Mouse (Mus musculus) forebrain, embryonic 11.5 days (tissue): ENCODE results near the gene Taok2. TPM values are rescaled to one million over a fixed set of nuclear protein-coding genes. Genes with fewer than 3 reads are reported as not detected.

Source experiments
- ATAC-seq: fragments of 200-750 bp; cut with Nextera tagmentation; replicated peaks from 2 replicates; pipeline ENCODE4 v1.8.0; 2017; ENCODE audit warnings: moderate TSS enrichment; ENCODE audit not compliant: low FRiP score
- DNase-seq: peaks from one replicate; pipeline ENCODE4 v3.0.0-alpha.2; 2017; ENCODE audit warnings: low spot score
- H3K27ac ChIP-seq: fragments of 300-500 bp; sonication (generic); 2 replicates; pipeline ENCODE4 v1.5.1; 2014; ENCODE audit warnings: low read depth, low read length
- H3K27me3 ChIP-seq: fragments of 300-500 bp; sonication (generic); 2 replicates; pipeline ENCODE4 v1.6.1; 2014; ENCODE audit warnings: mild to moderate bottlenecking, low read length, mixed read lengths; ENCODE audit not compliant: control insufficient read depth, insufficient read depth
- H3K36me3 ChIP-seq: fragments of 300-500 bp; sonication (generic); 2 replicates; pipeline ENCODE4 v1.6.1; 2014; ENCODE audit warnings: mild to moderate bottlenecking, low read length, moderate library complexity, mixed read lengths; ENCODE audit not compliant: control insufficient read depth, insufficient read depth
- H3K4me1 ChIP-seq: fragments of 300-500 bp; sonication (generic); replicated peaks from 2 replicates; pipeline ENCODE4 v1.6.1; 2014; ENCODE audit warnings: low read length, mixed read lengths; ENCODE audit not compliant: control insufficient read depth, insufficient read depth
- H3K4me2 ChIP-seq: fragments of 300-500 bp; sonication (generic); 2 replicates; pipeline ENCODE4 v1.6.1; 2014; ENCODE audit warnings: low read depth, mild to moderate bottlenecking, low read length, moderate library complexity, mixed read lengths; ENCODE audit not compliant: severe bottlenecking
- H3K4me3 ChIP-seq: fragments of 300-500 bp; sonication (generic); 2 replicates; pipeline ENCODE4 v1.5.1; 2014; ENCODE audit warnings: low read depth, low read length
- H3K9ac ChIP-seq: fragments of 300-500 bp; sonication (generic); 2 replicates; pipeline ENCODE4 v1.6.1; 2014; ENCODE audit warnings: low read length
- H3K9me3 ChIP-seq: fragments of 300-500 bp; sonication (generic); 2 replicates; pipeline ENCODE4 v1.6.1; 2016; ENCODE audit warnings: low read length, mixed read lengths; ENCODE audit not compliant: control insufficient read depth
- WGBS: fragments of 180-500 bp; shearing (Covaris S2); extraction: QIAGEN DNeasy Blood & Tissue Kit; methylation state at CpG from one replicate; pipeline ENCODE4 v1.1.7; 2014; 5-methylcytosine and 5-hydroxymethylcytosine counted together
- polyA plus RNA-seq: library from polyadenylated mRNA; unstranded; fragments of >200 nt; fragmentation: Nextera tagmentation; extraction: Ambion mirVana; gene quantifications from 2 replicates; pipeline ENCODE4 v1.2.1, GENCODE M21; 2014

Taok2 gene
- 43.4 and 44.8 TPM in 2 replicates for polyA plus RNA-seq

DNA sequence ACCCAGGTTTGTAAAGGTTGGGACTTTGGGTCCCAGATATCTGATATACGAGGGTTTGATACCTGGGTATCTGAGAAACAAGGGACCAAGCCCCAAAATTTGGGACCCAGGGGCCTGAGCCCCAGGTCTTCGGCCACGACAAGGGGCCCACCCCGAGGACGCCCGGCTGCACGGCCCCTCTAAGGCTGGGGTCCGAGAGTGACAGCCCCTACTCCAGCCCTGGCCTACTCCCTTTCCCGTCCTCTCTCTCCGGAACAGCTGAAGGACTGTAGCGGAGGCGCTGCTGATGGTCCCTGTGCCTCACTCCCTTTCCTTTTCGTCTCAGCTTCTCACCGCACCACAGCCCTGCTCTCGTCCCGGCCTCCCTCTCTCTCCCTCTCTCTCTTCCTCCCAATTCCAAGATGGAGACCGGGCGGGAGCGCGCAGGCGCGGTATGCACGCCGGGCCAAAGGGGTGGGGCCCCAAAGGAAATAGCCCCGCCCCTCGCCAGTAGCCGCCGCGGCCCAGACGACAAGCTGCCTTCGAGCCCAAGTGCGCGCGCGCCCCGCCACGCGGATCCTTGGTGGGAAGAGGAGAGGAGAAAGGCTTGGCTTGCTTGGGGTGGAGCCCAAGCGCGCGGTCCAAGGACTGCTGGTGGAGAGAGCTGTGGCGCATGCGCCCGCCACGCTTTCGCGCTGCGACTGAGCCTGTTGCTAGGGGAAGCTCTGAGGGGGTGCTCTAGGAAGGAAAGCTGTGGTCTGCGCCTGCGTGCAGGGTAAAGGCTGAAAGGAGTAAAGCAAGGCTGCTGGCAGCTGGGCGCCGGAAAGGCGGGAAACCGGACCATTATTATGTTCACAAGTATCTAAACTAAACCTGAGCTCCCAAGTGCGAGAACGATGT is at the start of gene Taok2:
Taok2 (minus strand) TSS at position 418 of the 879 bp plus-strand sequence.
- H3K4me3 ChIP-seq: peak within 1 kb of the TSS; percentile 78
- peak within 1 kb of the TSS; percentile 89 for H3K9ac ChIP-seq
- peak within 1 kb of the TSS; percentile 100 for H3K4me2 ChIP-seq
- peaks cover 15% of the 10 kb centered on the region for H3K4me1 ChIP-seq
- WGBS: under 1% methylated on average over 55 of the region's 56 CpGs
- peaks cover 3% of the 10 kb centered on the region; the same call in 1 of the 2 replicates for H3K36me3 ChIP-seq
- no peaks in the 10 kb centered on the region for H3K27me3 ChIP-seq
- DNase-seq (peak; percentile 100), ATAC-seq (peak; percentile 98)
- H3K9me3 ChIP-seq: no peaks in the 10 kb centered on the region
- H3K27ac ChIP-seq: peak within 1 kb of the TSS; percentile 85

GRCm38 (mm10) chr7:126932652-126933051 is 48.1 kb upstream of the Taok2 start:
- H3K4me3 ChIP-seq: no peak overlapping the region
- H3K4me1 ChIP-seq: peaks cover 2% of the 10 kb centered on the region; the same call in 1 of the 2 replicates
- H3K9me3 ChIP-seq: no peaks in the 10 kb centered on the region
- 80% methylated on average over 2 of the region's 2 CpGs for WGBS
- H3K27me3 ChIP-seq: no peaks in the 10 kb centered on the region
- H3K9ac ChIP-seq: no peak overlapping the region
- no peak for ATAC-seq
- H3K27ac ChIP-seq: no peak overlapping the region
- peaks cover 1% of the 10 kb centered on the region; the same call in 1 of the 2 replicates for H3K36me3 ChIP-seq
- H3K4me2 ChIP-seq: no peak overlapping the region
- DNase-seq: no peak

DNA sequence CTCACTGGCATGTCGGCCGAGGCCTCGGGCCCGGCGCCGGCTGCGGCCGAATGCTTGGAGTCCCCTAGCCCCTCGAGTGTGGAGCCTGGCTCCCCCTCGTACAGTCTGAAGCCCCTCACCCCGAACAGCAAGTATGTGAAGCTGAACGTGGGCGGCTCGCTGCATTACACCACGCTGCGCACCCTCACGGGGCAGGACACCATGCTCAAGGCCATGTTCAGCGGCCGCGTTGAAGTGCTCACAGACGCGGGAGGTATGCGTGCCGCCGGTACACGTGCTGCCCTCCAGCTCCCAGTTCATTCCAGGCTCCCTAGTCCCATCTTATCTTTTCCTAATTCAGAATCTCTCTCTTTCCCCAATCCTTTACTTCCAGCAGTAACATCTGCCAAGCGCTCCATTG is 44.5 kb upstream of the Taok2 start:
- no peak for DNase-seq
- Histone ChIP-seq H3K27me3 (no peaks in the 10 kb centered on the region), H3K4me1 (peaks cover 2% of the 10 kb centered on the region; the same call in 1 of the 2 replicates), H3K9ac (peak overlapping the region; percentile 84), H3K9me3 (no peaks in the 10 kb centered on the region), H3K4me2 (peak overlapping the region; percentile 96), H3K36me3 (no peaks in the 10 kb centered on the region), H3K4me3 (peak overlapping the region; percentile 84), H3K27ac (peak overlapping the region; percentile 41; the same call in 1 of the 2 replicates)
- WGBS: 1% methylated on average over 27 of the region's 27 CpGs
- ATAC-seq: peak; percentile 80

- DNase-seq (peak; percentile 95), ATAC-seq (peak; percentile 97)
- 5% methylated on average over 56 of the region's 56 CpGs for WGBS
- Histone ChIP-seq H3K27ac (peak within 1 kb of the TSS; percentile 41; the same call in 1 of the 2 replicates), H3K36me3 (no peaks in the 10 kb centered on the region), H3K27me3 (no peaks in the 10 kb centered on the region), H3K9ac (peak within 1 kb of the TSS; percentile 84), H3K4me2 (peak within 1 kb of the TSS; percentile 96), H3K4me1 (peaks cover 2% of the 10 kb centered on the region; the same call in 1 of the 2 replicates), H3K9me3 (no peaks in the 10 kb centered on the region), H3K4me3 (peak within 1 kb of the TSS; percentile 84)
Measured at GRCm38 (mm10) chr7:126928384-126929037, 44.0 kb upstream of the Taok2 start, which contains the start of gene Kctd13. TSS of gene Kctd13 (plus strand) at chr7:126928879.

- DNase-seq (no peak), ATAC-seq (no peak)
- no peak overlapping the region for H3K4me3 ChIP-seq
- WGBS: 54% methylated on average over 3 of the region's 3 CpGs
- no peak overlapping the region for H3K27ac ChIP-seq
- H3K9ac ChIP-seq: no peak overlapping the region
- H3K27me3 ChIP-seq: no peaks in the 10 kb centered on the region
- peaks cover 2% of the 10 kb centered on the region; the same call in 1 of the 2 replicates for H3K4me1 ChIP-seq
- no peaks in the 10 kb centered on the region for H3K9me3 ChIP-seq
- H3K4me2 ChIP-seq: no peak overlapping the region
- H3K36me3 ChIP-seq: no peaks in the 10 kb centered on the region
Measured at GRCm38 (mm10) chr7:126926299-126926698, 41.8 kb upstream of the Taok2 start.

DNA sequence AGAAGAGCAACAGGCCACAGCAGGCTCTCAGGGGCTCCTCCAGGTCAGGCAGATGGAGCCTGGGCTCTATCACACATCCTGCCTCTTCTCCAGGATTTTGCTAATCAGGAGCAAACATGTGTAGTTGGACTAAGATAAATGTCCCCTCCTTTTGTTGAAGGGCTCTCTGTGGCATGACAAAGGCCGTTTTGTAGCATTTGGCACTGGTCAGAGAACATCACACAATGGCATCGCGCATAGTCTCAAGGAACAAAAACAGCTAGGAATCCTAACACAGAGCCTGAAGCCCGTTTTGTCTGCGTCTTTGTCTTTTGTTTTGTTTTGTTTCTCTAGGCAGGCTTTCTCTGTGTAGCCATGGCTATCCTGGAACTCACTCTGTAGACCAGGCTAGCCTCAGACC is 39.5 kb upstream of the Taok2 start:
- DNase-seq (no peak), ATAC-seq (no peak)
- Histone ChIP-seq H3K9me3 (no peaks in the 10 kb centered on the region), H3K4me1 (no peaks in the 10 kb centered on the region), H3K4me3 (no peak overlapping the region), H3K27ac (no peak overlapping the region), H3K27me3 (no peaks in the 10 kb centered on the region), H3K4me2 (no peak overlapping the region), H3K36me3 (no peaks in the 10 kb centered on the region), H3K9ac (no peak overlapping the region)
- 66% methylated on average over 5 of the region's 5 CpGs for WGBS

DNA sequence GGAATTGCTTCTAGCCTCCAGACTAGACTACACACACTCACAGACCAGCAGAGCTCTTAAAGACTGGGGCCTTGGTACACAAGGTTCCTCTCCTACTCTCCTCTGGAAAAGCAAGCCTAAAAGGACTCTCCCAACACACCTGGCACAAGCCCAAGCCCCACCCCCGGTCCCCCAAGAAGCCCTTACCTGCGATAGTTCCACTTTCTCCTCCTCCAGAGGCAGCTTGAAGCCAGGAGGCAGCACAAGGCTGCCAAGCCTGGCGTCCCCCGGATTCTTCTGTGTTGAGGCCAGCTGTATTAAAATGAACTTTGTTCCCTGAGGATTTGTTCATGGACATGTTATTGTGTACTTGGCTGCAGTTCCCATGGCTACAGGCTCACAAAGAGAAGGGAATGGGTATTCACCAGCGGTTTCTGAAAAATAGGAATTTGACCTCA is 38.1 kb upstream of the Taok2 start, which contains the start of gene Tmem219:
Tmem219 (minus strand) TSS at position 294 of the 437 bp plus-strand sequence.
- no peaks in the 10 kb centered on the region for H3K27me3 ChIP-seq
- peak within 1 kb of the TSS; percentile 49; the same call in 1 of the 2 replicates for H3K9ac ChIP-seq
- DNase-seq (no peak), ATAC-seq (peak; percentile 55; the same call in 1 of the 2 replicates)
- no peak within 1 kb of the TSS; the same call in 1 of the 2 replicates for H3K4me3 ChIP-seq
- H3K36me3 ChIP-seq: no peaks in the 10 kb centered on the region
- no peaks in the 10 kb centered on the region for H3K4me1 ChIP-seq
- no peaks in the 10 kb centered on the region for H3K9me3 ChIP-seq
- peak within 1 kb of the TSS; percentile 0; the same call in 1 of the 2 replicates for H3K27ac ChIP-seq
- H3K4me2 ChIP-seq: peak within 1 kb of the TSS; percentile 6; the same call in 1 of the 2 replicates
- 44% methylated on average over 5 of the region's 5 CpGs for WGBS

DNA sequence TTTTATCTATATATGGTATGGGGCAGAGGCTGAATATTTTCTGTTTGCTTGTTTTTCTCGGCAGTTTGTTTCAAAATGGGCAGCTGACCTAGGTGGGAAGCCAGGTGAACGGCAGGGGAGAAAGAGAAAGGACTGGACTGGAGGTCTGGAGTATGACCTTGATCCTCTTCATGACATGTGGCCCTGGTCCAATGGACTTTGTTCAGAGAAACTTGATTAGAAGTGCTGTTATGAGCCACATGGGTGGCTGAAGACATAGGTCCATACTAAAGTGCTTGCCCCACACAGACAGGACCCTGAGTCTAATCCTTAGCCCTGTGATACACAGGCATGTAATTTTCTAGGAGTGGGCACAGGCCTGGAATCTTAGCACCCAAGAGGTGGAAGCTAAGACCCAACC is 37.1 kb upstream of the Taok2 start:
- H3K9ac ChIP-seq: no peak overlapping the region
- DNase-seq (no peak), ATAC-seq (no peak)
- H3K4me3 ChIP-seq: no peak overlapping the region
- WGBS: 84% methylated on average over 2 of the region's 2 CpGs
- no peaks in the 10 kb centered on the region for H3K9me3 ChIP-seq
- no peaks in the 10 kb centered on the region for H3K4me1 ChIP-seq
- no peaks in the 10 kb centered on the region for H3K36me3 ChIP-seq
- H3K4me2 ChIP-seq: no peak overlapping the region
- no peaks in the 10 kb centered on the region for H3K27me3 ChIP-seq
- H3K27ac ChIP-seq: no peak overlapping the region
